Mouse (Mus musculus): Measurements from ENCODE around the gene Wrb. TPM values are rescaled to one million over a fixed set of nuclear protein-coding genes. Genes with fewer than 3 reads are reported as not detected.

Wrb gene
- polyA plus RNA-seq, 1 experiment from 2014 or later = 19.1 TPM

DNA sequence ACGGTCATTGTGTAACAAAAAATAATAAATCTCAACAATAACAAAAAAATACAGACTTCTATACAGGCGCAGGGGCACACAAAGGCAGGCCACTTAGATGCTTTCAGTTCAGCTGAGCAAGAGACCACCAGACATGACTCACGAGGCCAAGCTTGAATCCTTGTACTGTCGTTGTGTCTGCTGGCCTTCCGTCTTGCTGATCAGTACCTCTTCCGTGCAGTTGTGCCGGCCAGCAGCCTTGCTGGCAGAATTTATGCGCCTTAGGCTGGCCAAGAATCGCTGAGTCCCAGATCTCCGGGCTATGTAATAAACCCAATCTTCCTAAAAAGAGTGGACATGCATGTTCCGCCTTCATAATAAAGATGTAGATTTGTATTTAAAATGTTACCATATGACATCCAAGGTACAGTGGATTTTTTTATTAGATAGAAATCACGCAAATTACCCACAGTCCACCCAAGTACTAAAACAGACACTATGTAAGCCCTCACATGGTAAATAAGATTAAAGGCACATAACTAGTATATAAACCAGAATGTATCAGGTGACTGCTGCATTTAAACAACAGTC, 13.4 kb downstream of the Wrb start:
- H3K4me1 ChIP-seq (replicated peaks) = peaks cover 12% of the 10 kb centered on the region; the same call in 1 of the 2 replicates
- no peak for ATAC-seq (ENCODE audit: low read depth)
- peaks cover 9% of the 10 kb centered on the region; the same call in 1 of the 2 replicates for H3K36me3 ChIP-seq
- H3K9me3 ChIP-seq (replicated peaks) = no peaks in the 10 kb centered on the region
- no peak for DNase-seq
- peak overlapping the region; percentile 65 for H3K4me3 ChIP-seq (replicated peaks)
- 63% methylated on average over 12 of the region's 12 CpGs for WGBS (ENCODE audit: insufficient replicate concordance)
- peak overlapping the region; percentile 94 for H3K4me2 ChIP-seq
- H3K9ac ChIP-seq = peak overlapping the region; percentile 79
- H3K27ac ChIP-seq = 0 out of 2 replicates have a peak overlapping the region, but pooled peaks have one; percentile 29
- peaks cover 12% of the 10 kb centered on the region; the same call in 1 of the 2 replicates for H3K27me3 ChIP-seq

DNA sequence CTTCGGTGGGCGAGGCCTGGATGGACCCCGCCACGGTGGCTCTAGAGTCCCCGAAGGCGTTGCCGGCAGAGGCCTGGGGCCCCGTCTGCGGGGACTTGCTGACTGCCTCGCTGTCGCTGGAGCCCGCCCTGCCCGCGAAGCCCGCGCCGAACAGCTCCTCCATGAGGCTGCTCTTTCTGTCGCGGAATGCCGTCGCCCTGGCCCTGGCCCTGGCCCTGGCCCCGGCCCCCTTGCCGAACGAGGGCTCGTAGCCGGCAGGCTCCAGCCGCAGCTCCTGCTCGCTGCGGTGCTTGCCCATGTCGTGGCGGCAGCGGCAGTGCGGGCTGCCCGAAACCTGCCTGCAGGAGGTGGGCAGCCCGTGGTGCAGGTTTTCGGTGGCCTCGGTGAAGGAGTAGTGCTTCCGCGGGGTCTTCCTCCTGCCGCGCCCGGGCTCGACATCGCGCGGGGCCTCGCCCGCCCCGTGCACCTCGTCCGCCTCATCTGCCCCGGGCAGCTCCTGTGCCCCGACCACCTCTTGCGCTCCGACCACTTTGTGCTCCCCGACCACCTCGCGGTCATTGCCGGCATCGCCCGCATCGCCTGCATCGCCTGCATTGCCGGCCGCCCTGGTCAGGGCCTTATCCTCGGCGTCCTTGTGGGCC, 14.0 kb downstream of the Wrb start:
- peaks cover 12% of the 10 kb centered on the region; the same call in 1 of the 2 replicates for H3K27me3 ChIP-seq
- H3K27ac ChIP-seq = peak overlapping the region; percentile 29; the same call in 1 of the 2 replicates
- H3K9ac ChIP-seq = peak overlapping the region; percentile 79
- no peaks in the 10 kb centered on the region for H3K9me3 ChIP-seq (replicated peaks)
- peak overlapping the region; percentile 94 for H3K4me2 ChIP-seq
- H3K4me3 ChIP-seq (replicated peaks) = peak overlapping the region; percentile 65
- peaks cover 12% of the 10 kb centered on the region; the same call in 1 of the 2 replicates for H3K4me1 ChIP-seq (replicated peaks)
- WGBS (ENCODE audit: insufficient replicate concordance) = 1% methylated on average over 58 of the region's 67 CpGs
- ATAC-seq (ENCODE audit: low read depth) (peak; percentile 76), DNase-seq (peak; percentile 33)
- H3K36me3 ChIP-seq = 0 out of 2 replicates have a peak, but pooled peaks cover 5% of the 10 kb centered on the region

DNA sequence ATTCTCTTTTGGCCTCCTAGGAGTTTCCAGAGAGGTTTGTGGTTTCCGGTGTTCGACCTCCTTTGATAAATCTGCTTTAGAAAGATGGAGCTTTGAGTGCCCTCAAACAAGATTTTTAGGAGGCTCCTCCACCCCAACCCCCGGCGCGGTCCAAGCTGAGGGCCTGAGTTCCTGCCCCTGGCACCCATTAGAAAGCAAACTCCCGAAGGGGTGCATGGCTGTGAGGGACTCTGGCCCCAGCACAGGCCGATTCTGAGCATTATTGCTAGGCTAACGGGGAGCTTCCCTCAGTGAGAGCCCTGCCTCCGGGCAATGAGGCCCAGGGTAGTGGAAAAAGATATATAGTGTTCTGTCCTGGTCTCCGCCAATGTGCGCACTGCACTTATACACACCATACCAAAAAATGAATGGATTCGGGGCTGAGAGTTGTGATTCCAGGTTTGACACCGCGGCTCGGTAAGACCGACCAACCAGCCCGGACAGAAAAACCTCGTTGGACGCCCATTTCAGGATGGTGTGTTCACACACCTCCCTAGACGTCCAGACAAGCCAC, 14.7 kb downstream of the Wrb start:
- Histone ChIP-seq H3K9ac (peak overlapping the region; percentile 79), H3K27me3 (peaks cover 12% of the 10 kb centered on the region; the same call in 1 of the 2 replicates), H3K27ac (no peak overlapping the region), H3K4me1 (replicated peaks) (peaks cover 12% of the 10 kb centered on the region; the same call in 1 of the 2 replicates), H3K9me3 (replicated peaks) (no peaks in the 10 kb centered on the region), H3K4me2 (peak overlapping the region; percentile 94), H3K4me3 (replicated peaks) (peak overlapping the region; percentile 65; the same call in 1 of the 2 replicates), H3K36me3 (0 out of 2 replicates have a peak, but pooled peaks cover 5% of the 10 kb centered on the region)
- WGBS (ENCODE audit: insufficient replicate concordance) = 73% methylated on average over 20 of the region's 20 CpGs
- ATAC-seq (ENCODE audit: low read depth) (no peak), DNase-seq (no peak)

DNA sequence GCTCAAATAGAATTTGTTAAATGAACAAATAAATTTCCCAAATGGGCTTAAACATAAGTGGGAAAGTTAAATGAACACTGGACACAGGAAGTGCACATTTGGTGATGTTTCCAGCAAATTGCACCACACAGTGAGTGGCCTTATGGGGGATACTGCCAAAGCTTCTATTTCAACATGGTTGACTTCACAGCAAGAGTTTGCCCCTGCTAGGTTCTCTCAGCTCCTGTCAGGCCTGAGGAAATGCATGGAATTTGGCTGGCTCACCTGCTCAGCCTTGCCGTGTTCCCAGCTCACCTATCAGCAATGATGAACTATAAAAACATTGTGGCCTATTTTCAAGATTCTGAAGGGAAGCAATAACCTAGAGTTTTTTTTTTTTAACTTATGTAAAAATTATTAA, 15.7 kb downstream of the Wrb start:
- no peak for DNase-seq
- no peaks in the 10 kb centered on the region for H3K36me3 ChIP-seq
- H3K4me2 ChIP-seq = no peak overlapping the region
- peaks cover 12% of the 10 kb centered on the region; the same call in 1 of the 2 replicates for H3K4me1 ChIP-seq (replicated peaks)
- H3K9ac ChIP-seq = no peak overlapping the region
- no peak for ATAC-seq (ENCODE audit: low read depth)
- WGBS (ENCODE audit: insufficient replicate concordance) = 70% methylated on average over 1 of the region's 1 CpGs
- H3K27me3 ChIP-seq = peaks cover 12% of the 10 kb centered on the region; the same call in 1 of the 2 replicates
- H3K27ac ChIP-seq = no peak overlapping the region
- no peaks in the 10 kb centered on the region for H3K9me3 ChIP-seq (replicated peaks)
- H3K4me3 ChIP-seq (replicated peaks) = no peak overlapping the region

DNA sequence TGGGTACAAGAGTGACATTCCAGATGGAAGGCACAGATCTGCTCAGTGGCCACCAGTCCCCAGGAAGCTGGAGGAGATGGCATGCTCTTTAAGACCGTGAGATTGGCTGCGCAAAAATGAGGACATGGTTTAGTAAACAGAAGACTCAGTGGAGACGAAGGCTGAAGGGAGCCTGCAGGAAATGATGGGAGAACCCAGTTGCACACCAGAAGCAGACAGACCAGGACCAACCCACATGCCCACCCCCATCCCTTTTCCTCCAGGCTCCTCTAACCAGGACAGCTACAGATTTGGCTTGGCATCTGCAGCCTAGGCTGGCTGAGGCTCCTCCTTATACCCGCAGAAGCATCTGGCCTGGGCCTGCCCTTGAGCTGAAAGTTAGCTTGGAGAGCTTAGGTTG, 16.1 kb downstream of the Wrb start:
- no peak overlapping the region for H3K9ac ChIP-seq
- H3K4me1 ChIP-seq (replicated peaks) = peaks cover 12% of the 10 kb centered on the region; the same call in 1 of the 2 replicates
- H3K9me3 ChIP-seq (replicated peaks) = no peaks in the 10 kb centered on the region
- H3K27me3 ChIP-seq = peaks cover 12% of the 10 kb centered on the region; the same call in 1 of the 2 replicates
- DNase-seq (no peak), ATAC-seq (ENCODE audit: low read depth) (no peak)
- H3K4me2 ChIP-seq = no peak overlapping the region
- no peaks in the 10 kb centered on the region for H3K36me3 ChIP-seq
- no peak overlapping the region for H3K4me3 ChIP-seq (replicated peaks)
- H3K27ac ChIP-seq = no peak overlapping the region
- WGBS (ENCODE audit: insufficient replicate concordance) = 82% methylated on average over 4 of the region's 4 CpGs

DNA sequence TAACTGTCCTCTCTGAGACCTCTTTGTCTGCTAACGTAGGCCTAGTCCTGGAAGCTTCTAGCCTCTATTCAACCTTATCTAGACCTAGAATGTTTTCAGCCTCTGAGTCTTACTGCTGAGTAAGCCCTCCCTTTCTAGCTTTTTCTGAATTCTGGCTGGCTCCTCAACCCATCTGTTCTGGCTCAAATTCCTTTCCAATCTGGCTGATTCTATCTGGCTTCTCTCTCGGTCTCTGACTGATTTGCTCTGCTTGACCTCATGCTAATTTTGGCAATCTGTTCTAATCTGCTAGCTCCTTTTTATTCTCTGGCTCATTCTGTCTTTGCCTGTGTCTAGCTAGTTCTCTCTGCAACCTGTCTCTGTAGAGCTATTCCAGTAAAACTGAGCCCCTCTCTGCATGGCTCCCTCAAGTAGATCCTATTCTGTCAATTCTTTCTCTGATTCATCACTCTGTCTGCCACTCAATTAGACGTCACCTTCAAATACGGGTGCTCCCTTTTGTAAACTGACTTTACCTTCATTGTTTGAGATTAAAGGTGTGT, 20.6 kb downstream of the Wrb start:
- Histone ChIP-seq H3K36me3 (no peaks in the 10 kb centered on the region), H3K9me3 (replicated peaks) (no peaks in the 10 kb centered on the region), H3K27ac (no peak overlapping the region), H3K27me3 (no peaks in the 10 kb centered on the region), H3K4me1 (replicated peaks) (no peaks in the 10 kb centered on the region), H3K4me2 (no peak overlapping the region), H3K4me3 (replicated peaks) (no peak overlapping the region), H3K9ac (no peak overlapping the region)
- DNase-seq (no peak), ATAC-seq (ENCODE audit: low read depth) (no peak)
- 66% methylated on average over 4 of the region's 4 CpGs for WGBS (ENCODE audit: insufficient replicate concordance)

GRCm38 (mm10) chr16:96168837-96169236, 23.6 kb downstream of the Wrb start:
- Histone ChIP-seq H3K9me3 (replicated peaks) (no peaks in the 10 kb centered on the region), H3K9ac (no peak overlapping the region), H3K4me3 (replicated peaks) (no peak overlapping the region), H3K27ac (no peak overlapping the region), H3K27me3 (no peaks in the 10 kb centered on the region), H3K4me1 (replicated peaks) (no peaks in the 10 kb centered on the region), H3K4me2 (no peak overlapping the region), H3K36me3 (no peaks in the 10 kb centered on the region)
- ATAC-seq (ENCODE audit: low read depth) (no peak), DNase-seq (no peak)
- 35% methylated on average over 4 of the region's 4 CpGs for WGBS (ENCODE audit: insufficient replicate concordance)

GRCm38 (mm10) chr16:96173648-96174047, 28.4 kb downstream of the Wrb start:
- Histone ChIP-seq H3K4me1 (replicated peaks) (no peaks in the 10 kb centered on the region), H3K9me3 (replicated peaks) (no peaks in the 10 kb centered on the region), H3K9ac (no peak overlapping the region), H3K27me3 (no peaks in the 10 kb centered on the region), H3K4me2 (no peak overlapping the region), H3K4me3 (replicated peaks) (no peak overlapping the region), H3K36me3 (no peaks in the 10 kb centered on the region), H3K27ac (no peak overlapping the region)
- WGBS (ENCODE audit: insufficient replicate concordance) = 65% methylated on average over 8 of the region's 8 CpGs
- ATAC-seq (ENCODE audit: low read depth) = no peak
- no peak for DNase-seq

DNA sequence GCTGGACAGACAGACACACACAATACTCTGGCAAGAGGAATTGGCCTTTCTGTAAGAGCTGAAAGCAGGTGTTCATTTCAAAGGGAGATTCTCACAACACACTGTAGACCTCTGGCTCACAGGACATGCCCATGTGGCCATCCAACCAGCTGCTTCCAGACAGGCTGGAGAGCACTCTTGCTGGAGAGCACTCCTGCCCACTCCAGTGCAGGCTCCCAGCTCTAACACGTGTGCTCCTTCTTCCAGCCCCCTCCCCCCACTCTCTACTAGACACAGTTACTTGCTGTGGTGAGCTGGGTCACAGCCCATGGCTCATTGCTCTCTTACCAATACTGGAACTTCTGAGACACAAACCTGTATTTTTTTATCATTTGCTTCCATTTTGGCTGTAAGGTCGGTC, 30.2 kb downstream of the Wrb start:
- Histone ChIP-seq H3K27ac (no peak overlapping the region), H3K36me3 (no peaks in the 10 kb centered on the region), H3K4me3 (replicated peaks) (no peak overlapping the region), H3K4me2 (no peak overlapping the region), H3K27me3 (no peaks in the 10 kb centered on the region), H3K9me3 (replicated peaks) (no peaks in the 10 kb centered on the region; the same call in 1 of the 2 replicates), H3K4me1 (replicated peaks) (no peaks in the 10 kb centered on the region), H3K9ac (no peak overlapping the region)
- 41% methylated on average over 2 of the region's 2 CpGs for WGBS (ENCODE audit: insufficient replicate concordance)
- ATAC-seq (ENCODE audit: low read depth) (no peak), DNase-seq (no peak)

DNA sequence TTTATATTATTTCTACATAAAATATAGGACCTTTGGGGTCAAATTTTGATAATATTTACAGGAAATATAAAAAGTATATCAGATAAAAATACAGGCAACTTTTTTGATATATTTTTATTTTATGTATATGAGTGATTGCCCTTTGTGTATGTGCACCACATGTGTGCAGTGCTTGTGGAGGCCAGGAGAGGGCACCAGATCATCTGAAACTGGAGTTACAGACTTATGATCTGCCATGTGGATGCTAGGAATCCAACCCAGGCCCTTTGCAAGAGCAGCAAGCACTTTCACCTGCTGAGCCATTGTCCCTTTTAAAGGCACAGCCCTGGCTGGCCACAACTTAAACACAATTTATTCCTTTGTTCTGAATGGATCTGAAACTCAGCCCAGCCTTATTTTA, 33.9 kb downstream of the Wrb start:
- no peak for ATAC-seq (ENCODE audit: low read depth)
- no peaks in the 10 kb centered on the region; the same call in 1 of the 2 replicates for H3K9me3 ChIP-seq (replicated peaks)
- no peaks in the 10 kb centered on the region for H3K27me3 ChIP-seq

GRCm38 (mm10) chr16:96187619-96188018, 42.4 kb downstream of the Wrb start:
- DNase-seq = no peak
- Histone ChIP-seq H3K4me2 (no peak overlapping the region), H3K27ac (no peak overlapping the region), H3K4me1 (replicated peaks) (peaks cover 12% of the 10 kb centered on the region), H3K27me3 (peaks cover 26% of the 10 kb centered on the region), H3K9me3 (replicated peaks) (no peaks in the 10 kb centered on the region), H3K4me3 (replicated peaks) (no peak overlapping the region), H3K36me3 (no peaks in the 10 kb centered on the region), H3K9ac (no peak overlapping the region)
- ATAC-seq (ENCODE audit: low read depth) = no peak
- WGBS (ENCODE audit: insufficient replicate concordance) = 70% methylated on average over 5 of the region's 5 CpGs

More for the DNA sequence above, 33.9 kb downstream of the Wrb start:
- H3K36me3 ChIP-seq = no peaks in the 10 kb centered on the region
- H3K4me3 ChIP-seq (replicated peaks) = no peak overlapping the region
- no peak overlapping the region for H3K27ac ChIP-seq
- no peak overlapping the region for H3K9ac ChIP-seq
- H3K4me1 ChIP-seq (replicated peaks) = no peaks in the 10 kb centered on the region
- no peak for DNase-seq
- no peak overlapping the region for H3K4me2 ChIP-seq
